In the genomic region with DNA sequence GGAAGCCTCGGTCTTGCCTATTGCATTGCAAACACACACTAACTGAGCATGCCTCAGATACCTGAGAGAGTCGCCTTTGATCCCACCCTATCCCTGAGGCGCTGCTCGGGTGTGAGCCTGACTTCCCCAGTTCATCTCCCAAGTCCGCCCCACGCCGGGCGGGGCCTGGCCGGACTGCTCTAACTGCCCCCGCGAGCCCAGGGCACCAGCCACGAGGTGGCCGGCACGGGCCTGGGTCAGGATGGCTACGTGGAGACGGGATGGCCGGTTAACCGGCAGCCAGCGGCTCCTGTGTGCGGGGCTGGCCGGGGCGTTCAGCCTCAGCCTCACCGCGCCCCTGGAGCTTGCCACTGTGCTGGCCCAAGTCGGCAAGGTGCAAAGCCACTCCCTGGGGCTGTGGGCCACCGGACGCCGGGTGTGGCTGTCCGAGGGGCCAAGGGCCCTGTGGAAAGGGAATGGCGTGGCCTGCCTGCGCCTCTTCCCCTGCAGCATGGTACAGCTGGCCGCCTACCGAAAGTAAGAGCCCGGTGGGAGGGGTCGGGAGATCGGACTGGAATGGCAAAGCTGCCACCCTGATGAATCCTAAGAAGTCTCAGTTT, we compare ENCODE assay signal across 8 mouse cellular contexts. TPM values are rescaled to one million over a fixed set of nuclear protein-coding genes. Genes with fewer than 3 reads are reported as not detected.
DNase-seq lines count a peak whose midpoint lies in the region; ATAC-seq and TF ChIP-seq lines count a peak whose summit lies in the region.

A gene (plus strand): TSS at position 157 of the 599 bp plus-strand sequence.

- no peak for TF ChIP-seq CTCF in thymus, adult 2 months (IDR thresholded peaks at IDR 0.05; ENCODE audit: borderline replicate concordance, control insufficient read depth, extremely low read depth, insufficient read depth, low read length, poor library complexity)

- TF ChIP-seq POLR2A in thymus, adult 2 months (IDR thresholded peaks at IDR 0.05; ENCODE audit: control insufficient read depth, extremely low read depth, insufficient read depth, low read length, poor library complexity): no peak

- H3K27me3 ChIP-seq in thymus, adult 2 months (ENCODE audit: control insufficient read depth, insufficient read depth, low read length): no peaks in the 10 kb centered on the region
- no peaks in the 10 kb centered on the region for H3K27me3 ChIP-seq in embryonic facial prominence, embryonic 12.5 days
- no peaks in the 10 kb centered on the region for H3K27me3 ChIP-seq in limb, embryonic 11.5 days (ENCODE audit: control insufficient read depth, insufficient read depth, low read length)
- H3K27me3 ChIP-seq in midbrain, embryonic 11.5 days (ENCODE audit: control insufficient read depth, insufficient read depth, low read length): no peaks in the 10 kb centered on the region

- peak; percentile 56 for ATAC-seq in embryonic facial prominence, embryonic 12.5 days (ENCODE audit: insufficient number of reproducible peaks, insufficient read depth, low FRiP score, low TSS enrichment)
- ATAC-seq in limb, embryonic 11.5 days (ENCODE audit: insufficient number of reproducible peaks, low FRiP score, low TSS enrichment, low read depth): 0 out of 2 replicates have a peak, but pooled peaks have one; percentile 26
- ATAC-seq in midbrain, embryonic 11.5 days (ENCODE audit: low FRiP score): 0 out of 2 replicates have a peak, but pooled peaks have one; percentile 30

- peak within 1 kb of the TSS; percentile 57 for H3K9ac ChIP-seq in embryonic facial prominence, embryonic 12.5 days
- H3K9ac ChIP-seq in limb, embryonic 11.5 days (ENCODE audit: low read length): peak within 1 kb of the TSS; percentile 65
- H3K9ac ChIP-seq in midbrain, embryonic 11.5 days (ENCODE audit: low read length): peak within 1 kb of the TSS; percentile 65

- H3K4me2 ChIP-seq in embryonic facial prominence, embryonic 12.5 days (replicated peaks): peak within 1 kb of the TSS; percentile 71
- peak within 1 kb of the TSS; percentile 72 for H3K4me2 ChIP-seq in limb, embryonic 11.5 days (ENCODE audit: low read depth, severe bottlenecking)
- H3K4me2 ChIP-seq in midbrain, embryonic 11.5 days: peak within 1 kb of the TSS; percentile 60

- no peaks in the 10 kb centered on the region for H3K9me3 ChIP-seq in embryonic facial prominence, embryonic 12.5 days
- no peaks in the 10 kb centered on the region for H3K9me3 ChIP-seq in limb, embryonic 11.5 days (ENCODE audit: control insufficient read depth, low read length)
- H3K9me3 ChIP-seq in midbrain, embryonic 11.5 days (ENCODE audit: control insufficient read depth, low read length): no peaks in the 10 kb centered on the region

- H3K4me3 ChIP-seq in thymus, adult 2 months (ENCODE audit: control insufficient read depth, insufficient read depth, low read length): peak within 1 kb of the TSS; percentile 60
- peak within 1 kb of the TSS; percentile 38 for H3K4me3 ChIP-seq in embryonic facial prominence, embryonic 12.5 days
- peak within 1 kb of the TSS; percentile 33 for H3K4me3 ChIP-seq in limb, embryonic 11.5 days (ENCODE audit: low read depth, low read length)
- H3K4me3 ChIP-seq in midbrain, embryonic 11.5 days (ENCODE audit: low read depth, low read length): peak within 1 kb of the TSS; percentile 30

- H3K27ac ChIP-seq in thymus, adult 2 months (ENCODE audit: control insufficient read depth, insufficient read depth, low read length): peak within 1 kb of the TSS; percentile 68
- H3K27ac ChIP-seq in embryonic facial prominence, embryonic 12.5 days: no peak within 1 kb of the TSS
- H3K27ac ChIP-seq in limb, embryonic 11.5 days (replicated peaks; ENCODE audit: low read depth, low read length): no peak within 1 kb of the TSS
- no peak within 1 kb of the TSS for H3K27ac ChIP-seq in midbrain, embryonic 11.5 days (ENCODE audit: low read depth, low read length)

- H3K36me3 ChIP-seq in thymus, adult 2 months (ENCODE audit: control insufficient read depth, insufficient read depth, low read length): no peaks in the 10 kb centered on the region
- H3K36me3 ChIP-seq in embryonic facial prominence, embryonic 12.5 days: no peaks in the 10 kb centered on the region
- H3K36me3 ChIP-seq in limb, embryonic 11.5 days (ENCODE audit: control insufficient read depth, insufficient read depth, low read length): no peaks in the 10 kb centered on the region
- H3K36me3 ChIP-seq in midbrain, embryonic 11.5 days (ENCODE audit: control insufficient read depth, insufficient read depth, low read length): no peaks in the 10 kb centered on the region

- peaks cover 22% of the 10 kb centered on the region for H3K4me1 ChIP-seq in thymus, adult 2 months (replicated peaks; ENCODE audit: control insufficient read depth, insufficient read depth, low read length)
- H3K4me1 ChIP-seq in embryonic facial prominence, embryonic 12.5 days: no peaks in the 10 kb centered on the region
- no peaks in the 10 kb centered on the region for H3K4me1 ChIP-seq in limb, embryonic 11.5 days (ENCODE audit: control insufficient read depth, insufficient read depth, low read length)
- H3K4me1 ChIP-seq in midbrain, embryonic 11.5 days (ENCODE audit: control insufficient read depth, insufficient read depth, low read length): no peaks in the 10 kb centered on the region

- DNase-seq in thymus, adult 2 months: no peak
- DNase-seq in thymus, adult 18-20 months: no peak
- peak; percentile 22 to 27 for DNase-seq in heart, postnatal 36 days
- peak; percentile 40 for DNase-seq in limb, embryonic 11.5 days (ENCODE audit: low spot score)
- peak; percentile 88 for DNase-seq in midbrain, embryonic 11.5 days (ENCODE audit: low spot score, missing footprints)
- DNase-seq in thymus, postnatal 14 days: peak; percentile 20
- DNase-seq in frontal cortex, postnatal 25 days (ENCODE audit: low spot score in 2 of 2): no peak

- WGBS in thymus, adult 2 months: 22% methylated on average over 33 of the region's 36 CpGs
- WGBS in embryonic facial prominence, embryonic 12.5 days: 19% methylated on average over 36 of the region's 36 CpGs
- 19% methylated on average over 36 of the region's 36 CpGs for WGBS in limb, embryonic 11.5 days
- 18% methylated on average over 33 of the region's 36 CpGs for WGBS in midbrain, embryonic 11.5 days

- intact Hi-C loops in heart, postnatal 36 days (cut with DNase I): loop anchor here (5.0 kb wide), 1 partner anchor 159 kb away; a partner anchor contains a TSS

RNA-seq across cellular contexts. Expression of the gene that starts here (rescaled TPM):
- polyA plus RNA-seq in thymus, adult 2 months (2012; rRNA removed): 1.6 and 2.2 TPM in 2 replicates
- 1.5 and 2.1 TPM in 2 replicates for polyA plus RNA-seq in embryonic facial prominence, embryonic 12.5 days (2016; fragmentation: Nextera tagmentation; extraction: Ambion mirVana)
- under 1 TPM; 0.44 to 0.49 TPM for total RNA-seq in heart, postnatal 36 days (2021)
- 1.2 and 1.3 TPM in 2 replicates for polyA plus RNA-seq in limb, embryonic 11.5 days (2014; fragmentation: Nextera tagmentation; extraction: Ambion mirVana)
- polyA plus RNA-seq in midbrain, embryonic 11.5 days (2014; fragmentation: Nextera tagmentation; extraction: Ambion mirVana): 0.33 and 1.0 TPM in 2 replicates

Comparison
In these comparisons a context has a peak if more than half of its experiments do, and no peak if none do; other contexts are left out.
1. DNase-seq: peak in limb, embryonic 11.5 days (single experiment), midbrain, embryonic 11.5 days (single experiment) and thymus, postnatal 14 days (single experiment); none in thymus, adult 2 months (single experiment), thymus, adult 18-20 months (0 of 2) and frontal cortex, postnatal 25 days (0 of 2).
2. Peak in DNase-seq in heart, postnatal 36 days; RNA of the gene not detected or under 1 TPM.
3. Peak in every context shown above with its lines, with median percentiles within 50 percentile points of each other: H3K4me3 ChIP-seq, ATAC-seq, H3K4me2 ChIP-seq and H3K9ac ChIP-seq.